Mouse (Mus musculus): ENCODE data around the gene Ccnb1. TPM values are rescaled to one million over a fixed set of nuclear protein-coding genes. Genes with fewer than 3 reads are reported as not detected.

The Ccnb1 gene
- polyA plus RNA-seq, 1 experiment from 2014 or later, result 214 TPM

DNA sequence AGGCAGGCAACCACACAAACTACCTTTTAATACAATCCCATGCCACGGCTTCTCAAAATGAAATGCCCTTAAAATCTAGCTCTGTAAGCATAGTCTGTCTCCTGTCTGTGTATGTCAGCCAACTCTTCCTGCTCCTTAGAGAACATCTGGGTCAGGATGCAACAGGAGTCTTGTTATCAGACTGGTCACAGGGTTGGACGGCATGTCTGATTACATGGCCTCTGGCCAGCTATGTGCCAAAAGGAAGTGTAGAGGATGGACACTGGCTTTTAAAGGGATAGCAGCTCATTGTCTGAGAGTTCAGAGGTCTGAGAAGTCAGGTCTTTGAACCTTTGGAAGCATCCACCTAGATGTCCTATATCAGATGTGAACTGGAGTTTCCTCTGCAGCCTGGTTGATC lies 31.0 kb downstream of the Ccnb1 start:
- Histone ChIP-seq H3K4me3 (ENCODE audit: control insufficient read depth in 1 of 2, insufficient read depth in 1 of 2, low read depth in 1 of 2, low read length in 2 of 2) (no peak overlapping the region), H3K9ac (ENCODE audit: low read length) (no peak overlapping the region), H3K27ac (replicated peaks in 1 of 2; ENCODE audit: control insufficient read depth in 1 of 2, insufficient read depth in 1 of 2, low read depth in 2 of 2, low read length in 2 of 2) (no peak overlapping the region), H3K9me3 (ENCODE audit: control insufficient read depth, low read length) (no peaks in the 10 kb centered on the region), H3K4me1 (ENCODE audit: control insufficient read depth in 2 of 2, insufficient read depth in 2 of 2, low read length in 2 of 2) (no peaks in the 10 kb centered on the region), H3K4me2 (ENCODE audit: low read length) (no peak overlapping the region), H3K36me3 (ENCODE audit: control insufficient read depth, insufficient read depth, low read length) (peaks cover 6% of the 10 kb centered on the region), H3K27me3 (ENCODE audit: control insufficient read depth, insufficient read depth, low read length) (no peaks in the 10 kb centered on the region)
- ATAC-seq (ENCODE audit: insufficient number of reproducible peaks, insufficient read depth, low FRiP score, low read depth), result no peak
- WGBS, result 42% methylated on average over 2 of the region's 2 CpGs

DNA sequence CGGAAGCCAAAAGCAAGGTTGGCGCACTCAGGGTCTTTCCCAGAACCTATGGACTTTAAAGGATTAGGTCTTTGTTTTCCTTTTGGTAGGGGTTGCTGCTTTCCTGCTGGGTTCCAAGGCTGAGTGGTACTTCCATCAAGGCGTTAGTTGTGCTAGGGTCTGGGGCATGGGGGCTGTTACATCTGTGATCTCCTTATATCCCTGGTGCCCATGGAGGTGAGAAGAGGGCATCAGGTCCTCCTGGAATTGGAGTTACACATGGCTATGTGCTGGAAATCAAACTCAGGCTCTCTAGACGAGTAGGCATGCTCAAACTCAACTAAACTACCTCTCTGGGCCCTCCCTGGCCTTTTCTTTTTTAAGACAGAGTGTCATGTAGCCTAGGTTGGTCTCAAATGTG lies 32.2 kb downstream of the Ccnb1 start:
- Histone ChIP-seq H3K4me2 (ENCODE audit: low read length) (no peak overlapping the region), H3K9ac (ENCODE audit: low read length) (no peak overlapping the region), H3K27me3 (ENCODE audit: control insufficient read depth, insufficient read depth, low read length) (no peaks in the 10 kb centered on the region), H3K4me3 (ENCODE audit: control insufficient read depth in 1 of 2, insufficient read depth in 1 of 2, low read depth in 1 of 2, low read length in 2 of 2) (no peak overlapping the region), H3K36me3 (ENCODE audit: control insufficient read depth, insufficient read depth, low read length) (no peaks in the 10 kb centered on the region), H3K9me3 (ENCODE audit: control insufficient read depth, low read length) (no peaks in the 10 kb centered on the region), H3K27ac (replicated peaks in 1 of 2; ENCODE audit: control insufficient read depth in 1 of 2, insufficient read depth in 1 of 2, low read depth in 2 of 2, low read length in 2 of 2) (no peak overlapping the region), H3K4me1 (ENCODE audit: control insufficient read depth in 2 of 2, insufficient read depth in 2 of 2, low read length in 2 of 2) (no peaks in the 10 kb centered on the region)
- 65% methylated on average over 4 of the region's 4 CpGs for WGBS
- ATAC-seq (ENCODE audit: insufficient number of reproducible peaks, insufficient read depth, low FRiP score, low read depth), result no peak

DNA sequence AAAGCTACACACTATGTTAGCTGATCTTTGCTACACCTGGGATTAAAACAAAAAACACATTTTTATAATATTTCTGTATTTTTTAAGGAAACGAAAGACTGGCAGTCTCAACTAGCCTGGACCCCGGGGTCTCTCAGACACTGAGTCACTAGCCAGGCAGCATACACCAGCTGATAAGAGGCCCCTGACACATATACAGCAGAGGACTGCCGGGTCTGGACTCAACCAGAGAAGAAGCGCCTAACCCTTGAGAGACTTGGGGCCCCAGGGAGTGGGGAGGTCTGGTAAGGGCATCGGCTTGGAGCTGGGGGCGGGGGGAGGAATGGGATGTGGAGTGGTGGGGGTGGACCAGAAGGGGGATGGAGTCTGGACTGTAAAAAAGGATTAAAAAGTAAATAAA lies 33.4 kb downstream of the Ccnb1 start:
- ATAC-seq (ENCODE audit: insufficient number of reproducible peaks, insufficient read depth, low FRiP score, low read depth), result no peak
- Histone ChIP-seq H3K4me3 (ENCODE audit: control insufficient read depth in 1 of 2, insufficient read depth in 1 of 2, low read depth in 1 of 2, low read length in 2 of 2) (no peak overlapping the region), H3K27me3 (ENCODE audit: control insufficient read depth, insufficient read depth, low read length) (no peaks in the 10 kb centered on the region), H3K4me1 (ENCODE audit: control insufficient read depth in 2 of 2, insufficient read depth in 2 of 2, low read length in 2 of 2) (no peaks in the 10 kb centered on the region), H3K4me2 (ENCODE audit: low read length) (no peak overlapping the region), H3K36me3 (ENCODE audit: control insufficient read depth, insufficient read depth, low read length) (no peaks in the 10 kb centered on the region), H3K27ac (replicated peaks in 1 of 2; ENCODE audit: control insufficient read depth in 1 of 2, insufficient read depth in 1 of 2, low read depth in 2 of 2, low read length in 2 of 2) (no peak overlapping the region), H3K9ac (ENCODE audit: low read length) (no peak overlapping the region), H3K9me3 (ENCODE audit: control insufficient read depth, low read length) (no peaks in the 10 kb centered on the region)
- WGBS, result 60% methylated on average over 6 of the region's 6 CpGs

DNA sequence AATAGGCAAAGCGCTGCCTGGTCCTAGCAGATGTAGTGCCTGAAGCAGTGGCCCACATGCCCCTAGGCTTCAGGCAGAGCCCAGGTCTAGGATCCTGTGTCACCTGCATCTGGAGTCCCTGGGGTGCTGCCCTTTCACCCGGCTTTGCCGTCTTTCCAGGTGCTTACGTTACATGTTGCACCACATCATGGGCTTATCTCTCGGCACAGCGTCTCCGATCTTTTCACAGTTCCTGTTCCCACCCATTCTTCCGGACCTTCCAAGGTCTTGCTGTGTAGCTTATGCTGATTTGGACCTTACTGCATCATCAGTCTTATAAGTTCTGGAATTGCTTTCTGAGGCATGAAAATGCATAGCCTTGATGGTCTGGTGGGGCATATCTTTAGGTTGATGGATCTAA lies 33.8 kb downstream of the Ccnb1 start:
- H3K36me3 ChIP-seq (ENCODE audit: control insufficient read depth, insufficient read depth, low read length), result no peaks in the 10 kb centered on the region
- H3K27ac ChIP-seq (replicated peaks in 1 of 2; ENCODE audit: control insufficient read depth in 1 of 2, insufficient read depth in 1 of 2, low read depth in 2 of 2, low read length in 2 of 2), result no peak overlapping the region
- no peak overlapping the region for H3K9ac ChIP-seq (ENCODE audit: low read length)
- H3K4me3 ChIP-seq (ENCODE audit: control insufficient read depth in 1 of 2, insufficient read depth in 1 of 2, low read depth in 1 of 2, low read length in 2 of 2), result no peak overlapping the region
- no peaks in the 10 kb centered on the region for H3K4me1 ChIP-seq (ENCODE audit: control insufficient read depth in 2 of 2, insufficient read depth in 2 of 2, low read length in 2 of 2)
- no peak overlapping the region for H3K4me2 ChIP-seq (ENCODE audit: low read length)
- WGBS, result 74% methylated on average over 8 of the region's 8 CpGs
- H3K9me3 ChIP-seq (ENCODE audit: control insufficient read depth, low read length), result no peaks in the 10 kb centered on the region
- no peak for ATAC-seq (ENCODE audit: insufficient number of reproducible peaks, insufficient read depth, low FRiP score, low read depth)
- H3K27me3 ChIP-seq (ENCODE audit: control insufficient read depth, insufficient read depth, low read length), result no peaks in the 10 kb centered on the region

DNA sequence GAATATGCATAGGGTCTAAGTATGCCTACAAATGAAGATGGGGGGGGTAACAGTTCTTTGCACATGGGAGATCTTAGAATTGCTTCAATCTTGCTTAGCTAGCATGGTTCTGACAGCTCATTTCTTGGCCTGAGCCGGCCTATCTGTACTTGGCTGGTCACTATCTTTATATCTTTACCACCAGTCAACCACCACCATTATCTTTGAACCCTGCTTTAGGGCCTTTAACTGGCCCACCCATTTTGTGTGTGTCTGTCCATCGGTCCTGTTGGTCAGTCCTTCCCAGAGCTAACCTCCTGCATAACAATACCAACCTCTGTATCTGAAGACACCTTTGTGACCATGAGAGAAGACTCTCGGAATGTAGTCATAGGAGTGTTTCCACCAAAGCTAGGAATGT lies 35.0 kb downstream of the Ccnb1 start:
- Histone ChIP-seq H3K36me3 (ENCODE audit: control insufficient read depth, insufficient read depth, low read length) (no peaks in the 10 kb centered on the region), H3K4me2 (ENCODE audit: low read length) (no peak overlapping the region), H3K4me3 (ENCODE audit: control insufficient read depth in 1 of 2, insufficient read depth in 1 of 2, low read depth in 1 of 2, low read length in 2 of 2) (no peak overlapping the region), H3K4me1 (ENCODE audit: control insufficient read depth in 2 of 2, insufficient read depth in 2 of 2, low read length in 2 of 2) (no peaks in the 10 kb centered on the region), H3K9ac (ENCODE audit: low read length) (no peak overlapping the region), H3K27me3 (ENCODE audit: control insufficient read depth, insufficient read depth, low read length) (no peaks in the 10 kb centered on the region), H3K27ac (replicated peaks in 1 of 2; ENCODE audit: control insufficient read depth in 1 of 2, insufficient read depth in 1 of 2, low read depth in 2 of 2, low read length in 2 of 2) (no peak overlapping the region), H3K9me3 (ENCODE audit: control insufficient read depth, low read length) (no peaks in the 10 kb centered on the region)
- no peak for ATAC-seq (ENCODE audit: insufficient number of reproducible peaks, insufficient read depth, low FRiP score, low read depth)
- 78% methylated on average over 3 of the region's 3 CpGs for WGBS

DNA sequence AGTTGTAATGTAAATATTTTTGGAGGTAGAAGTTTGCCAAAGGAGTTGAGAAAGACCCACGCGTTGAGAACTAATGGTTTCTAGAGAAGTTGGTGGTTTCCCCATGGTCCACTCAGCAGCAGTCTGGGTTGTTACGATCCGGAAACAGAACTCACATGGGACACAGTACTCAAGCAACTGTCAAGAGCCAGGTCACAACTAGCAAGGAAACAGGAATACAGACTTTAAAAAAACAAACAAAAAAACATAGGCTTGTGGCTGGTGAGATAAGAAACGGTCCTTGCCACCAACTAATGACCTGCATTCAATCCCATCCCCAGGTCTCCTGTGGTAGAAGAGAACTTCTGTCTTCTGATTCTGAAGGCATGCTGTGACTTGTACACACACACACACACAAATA lies 35.6 kb downstream of the Ccnb1 start:
- no peak overlapping the region for H3K9ac ChIP-seq (ENCODE audit: low read length)
- no peaks in the 10 kb centered on the region for H3K36me3 ChIP-seq (ENCODE audit: control insufficient read depth, insufficient read depth, low read length)
- H3K4me1 ChIP-seq (ENCODE audit: control insufficient read depth in 2 of 2, insufficient read depth in 2 of 2, low read length in 2 of 2), result no peaks in the 10 kb centered on the region
- 64% methylated on average over 5 of the region's 5 CpGs for WGBS
- H3K27ac ChIP-seq (replicated peaks in 1 of 2; ENCODE audit: control insufficient read depth in 1 of 2, insufficient read depth in 1 of 2, low read depth in 2 of 2, low read length in 2 of 2), result no peak overlapping the region
- H3K4me3 ChIP-seq (ENCODE audit: control insufficient read depth in 1 of 2, insufficient read depth in 1 of 2, low read depth in 1 of 2, low read length in 2 of 2), result no peak overlapping the region
- no peak overlapping the region for H3K4me2 ChIP-seq (ENCODE audit: low read length)
- no peaks in the 10 kb centered on the region for H3K27me3 ChIP-seq (ENCODE audit: control insufficient read depth, insufficient read depth, low read length)
- no peak for ATAC-seq (ENCODE audit: insufficient number of reproducible peaks, insufficient read depth, low FRiP score, low read depth)
- no peaks in the 10 kb centered on the region for H3K9me3 ChIP-seq (ENCODE audit: control insufficient read depth, low read length)

DNA sequence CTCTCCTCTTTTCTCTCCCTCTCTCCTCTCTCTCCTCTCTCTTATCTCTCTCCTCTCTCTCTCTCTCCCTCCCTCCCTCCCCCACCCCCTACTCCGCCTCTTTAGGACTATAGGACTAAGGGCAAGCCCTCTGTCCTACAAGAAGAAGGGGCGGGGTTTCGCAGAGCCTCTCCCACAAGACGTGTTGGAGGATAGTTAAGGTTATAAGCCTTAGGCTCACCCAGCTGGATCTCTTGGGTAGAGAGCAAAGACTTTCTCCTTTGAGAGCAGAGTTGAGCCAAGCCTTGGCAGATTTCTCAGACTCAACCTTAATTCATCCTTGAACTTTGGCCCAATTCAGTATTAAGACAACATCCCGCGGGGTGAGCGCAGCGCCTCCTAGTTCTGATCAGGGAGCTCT lies 37.7 kb downstream of the Ccnb1 start:
- H3K4me2 ChIP-seq (ENCODE audit: low read length), result no peak overlapping the region
- H3K9me3 ChIP-seq (ENCODE audit: control insufficient read depth, low read length), result no peaks in the 10 kb centered on the region
- 47% methylated on average over 8 of the region's 8 CpGs for WGBS
- no peaks in the 10 kb centered on the region for H3K36me3 ChIP-seq (ENCODE audit: control insufficient read depth, insufficient read depth, low read length)
- no peak overlapping the region for H3K27ac ChIP-seq (replicated peaks in 1 of 2; ENCODE audit: control insufficient read depth in 1 of 2, insufficient read depth in 1 of 2, low read depth in 2 of 2, low read length in 2 of 2)
- no peaks in the 10 kb centered on the region for H3K27me3 ChIP-seq (ENCODE audit: control insufficient read depth, insufficient read depth, low read length)
- peaks cover 0 to 4% of the 10 kb centered on the region in 2 experiments; a peak in 1 of 4 replicates for H3K4me1 ChIP-seq (ENCODE audit: control insufficient read depth in 2 of 2, insufficient read depth in 2 of 2, low read length in 2 of 2)
- no peak for ATAC-seq (ENCODE audit: insufficient number of reproducible peaks, insufficient read depth, low FRiP score, low read depth)
- no peak overlapping the region for H3K9ac ChIP-seq (ENCODE audit: low read length)
- H3K4me3 ChIP-seq (ENCODE audit: control insufficient read depth in 1 of 2, insufficient read depth in 1 of 2, low read depth in 1 of 2, low read length in 2 of 2), result no peak overlapping the region

DNA sequence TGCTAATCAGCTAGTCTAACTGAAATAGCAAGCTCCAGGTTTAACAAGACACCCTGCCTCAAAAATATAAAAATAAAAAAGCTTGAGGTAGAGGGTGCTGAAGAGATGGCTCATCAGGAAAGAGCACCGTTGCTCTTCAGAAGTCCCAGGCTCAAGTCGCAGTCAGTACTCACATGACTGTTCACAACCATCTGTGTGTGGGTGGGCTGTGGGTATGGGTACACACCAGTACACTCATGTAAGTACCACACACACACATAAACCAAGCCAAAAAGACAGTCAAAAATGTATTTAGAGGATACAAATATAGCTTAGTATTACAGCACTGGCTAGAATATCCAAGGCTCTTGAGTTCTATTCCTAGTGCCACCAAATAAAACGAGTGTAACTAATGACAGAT lies 40.3 kb downstream of the Ccnb1 start:
- 81% methylated on average over 3 of the region's 3 CpGs for whole genome bisulfite sequencing
- Histone ChIP-seq H3K4me2 (ENCODE audit: low read length) (no peak overlapping the region), H3K36me3 (ENCODE audit: control insufficient read depth, insufficient read depth, low read length) (no peaks in the 10 kb centered on the region), H3K9ac (ENCODE audit: low read length) (no peak overlapping the region), H3K4me3 (ENCODE audit: control insufficient read depth in 1 of 2, insufficient read depth in 1 of 2, low read depth in 1 of 2, low read length in 2 of 2) (no peak overlapping the region), H3K4me1 (ENCODE audit: control insufficient read depth in 2 of 2, insufficient read depth in 2 of 2, low read length in 2 of 2) (peaks cover 2 to 14% of the 10 kb centered on the region in 2 experiments; a peak in 3 of 4 replicates), H3K9me3 (ENCODE audit: control insufficient read depth, low read length) (no peaks in the 10 kb centered on the region), H3K27ac (replicated peaks in 1 of 2; ENCODE audit: control insufficient read depth in 1 of 2, insufficient read depth in 1 of 2, low read depth in 2 of 2, low read length in 2 of 2) (no peak overlapping the region), H3K27me3 (ENCODE audit: control insufficient read depth, insufficient read depth, low read length) (no peaks in the 10 kb centered on the region)
- no peak for ATAC-seq (ENCODE audit: insufficient number of reproducible peaks, insufficient read depth, low FRiP score, low read depth)

Measured in heart, embryonic 14.5 days (tissue).